Mouse (Mus musculus): ENCODE results near the gene Mab21l1.

Mab21l1 gene

GRCm38 (mm10) chr3:55816638-55817375, 34.5 kb downstream of the Mab21l1 start:
- peak; percentile 19 for DNase-seq

DNA sequence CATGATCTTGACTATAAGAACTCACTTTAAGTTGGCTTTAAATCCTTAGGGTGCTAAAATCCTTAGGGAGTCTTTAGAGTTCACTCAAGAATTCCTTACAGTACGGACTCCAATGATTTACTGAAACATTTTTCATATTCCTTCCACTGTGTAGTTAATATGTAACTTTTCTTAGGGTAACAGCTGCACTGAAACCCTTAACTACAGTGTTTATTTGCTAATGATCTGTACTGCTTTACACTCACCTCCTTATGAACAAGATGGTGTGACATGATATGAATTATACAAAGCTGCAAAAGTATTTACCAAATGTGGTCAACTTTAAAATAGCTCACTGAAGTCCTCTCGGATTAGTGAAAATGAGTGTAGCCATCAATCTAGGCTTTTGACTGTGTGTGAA, 35.8 kb downstream of the Mab21l1 start:
- DNase-seq = no peak

- DNase-seq = no peak
These were observed 37.3 kb downstream of the Mab21l1 start for GRCm38 (mm10) chr3:55819598-55819997.

DNA sequence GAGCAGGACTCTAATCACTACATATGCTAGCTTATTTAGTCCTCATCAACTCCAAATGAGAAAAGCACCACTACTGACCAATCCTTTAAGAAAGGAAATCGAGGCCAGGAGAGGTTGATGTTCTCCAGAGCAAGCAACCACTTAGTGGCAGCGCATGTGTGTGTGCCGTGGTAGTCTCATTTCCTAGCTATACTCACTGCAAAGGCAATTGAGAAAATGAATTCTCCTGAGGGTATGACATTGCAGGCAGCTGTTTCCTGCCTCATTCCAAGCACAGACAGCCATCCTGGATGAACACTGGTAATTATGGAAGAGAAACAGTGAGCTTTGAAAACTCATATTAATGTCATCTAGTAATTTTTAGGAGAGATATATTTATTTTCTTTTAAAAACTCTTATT, 42.6 kb downstream of the Mab21l1 start:
- DNase-seq = no peak

DNA sequence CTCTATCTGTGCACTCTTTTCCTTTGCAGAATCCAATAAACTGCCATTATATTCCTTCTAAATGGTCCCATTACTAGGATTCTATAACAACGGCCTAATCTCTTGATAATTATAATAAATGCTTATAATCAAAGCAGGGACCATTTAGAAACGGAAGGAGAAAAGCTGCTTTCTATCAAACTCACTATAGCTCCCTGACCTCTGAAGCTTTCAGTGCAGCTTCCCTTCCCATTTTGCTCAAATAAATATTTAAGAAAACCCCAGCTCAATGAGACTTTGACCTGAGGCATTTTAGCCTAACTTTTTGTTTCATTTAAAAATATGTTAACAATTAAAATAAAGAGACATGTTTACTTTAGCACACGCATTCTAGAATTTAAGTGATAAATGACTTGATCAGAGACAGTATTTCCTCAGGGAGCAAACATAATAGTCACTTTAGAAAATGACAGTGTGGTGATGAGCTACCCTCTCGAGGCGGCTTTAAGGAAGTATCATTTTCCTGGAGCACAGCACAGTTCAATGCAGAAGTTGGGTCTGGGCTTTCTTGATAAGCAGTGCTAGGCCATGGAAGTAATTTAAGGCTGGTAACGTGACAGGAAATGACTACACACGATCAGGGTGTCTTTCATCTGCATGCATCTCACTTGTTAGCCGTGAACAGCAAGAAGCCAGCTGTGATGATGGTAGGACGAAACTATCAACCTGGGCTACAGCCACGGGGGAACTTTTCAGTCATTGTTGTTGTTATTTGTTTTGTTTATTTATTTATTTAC, 46.4 kb downstream of the Mab21l1 start:
- DNase-seq = peak; percentile 14

DNA sequence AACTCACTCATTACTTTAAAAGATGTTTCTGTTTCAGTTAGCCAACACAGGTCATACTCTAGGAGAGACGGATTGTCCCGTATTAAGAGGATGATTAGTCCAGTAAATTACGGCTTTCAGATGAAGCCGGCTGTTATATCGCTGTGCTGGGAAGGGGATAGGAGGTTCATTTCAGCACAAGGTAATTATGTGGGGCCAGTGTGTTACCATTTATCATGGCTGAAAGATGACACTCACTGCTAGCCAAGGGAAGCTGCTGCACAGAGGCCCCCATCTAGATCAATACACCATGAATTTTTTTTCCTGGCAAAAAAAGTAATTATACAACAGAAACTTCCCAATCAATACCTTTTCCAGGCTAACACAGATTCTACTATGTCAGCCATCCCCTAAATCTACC, 47.9 kb downstream of the Mab21l1 start:
- no peak for DNase-seq
